Mouse (Mus musculus): ENCODE results near the gene Gnmt.

- TF ChIP-seq EP300 (IDR thresholded peaks at IDR 0.05): no peak
- no peak for TF ChIP-seq CTCF (IDR thresholded peaks at IDR 0.05)
Measured at GRCm38 (mm10) chr17:46694517-46695063, 34.4 kb downstream of the Gnmt start.

Data from lung, postnatal 0 days (tissue).